Mouse (Mus musculus) neural tube, embryonic 15.5 days (tissue): ENCODE data around the gene Unc13b. TPM values are rescaled to one million over a fixed set of nuclear protein-coding genes. Genes with fewer than 3 reads are reported as not detected.
A peak's percentile ranks its signal among the peaks of the same experiment; 100 is the strongest.

Experiments
- ATAC-seq: fragments of 200-750 bp; cut with Nextera tagmentation; 2 replicates; pipeline ENCODE4 v1.8.0; 2017; ENCODE audit warnings: mild to moderate bottlenecking, moderate TSS enrichment, moderate library complexity; ENCODE audit not compliant: low FRiP score
- H3K27ac ChIP-seq: fragments of 300-500 bp; sonication (generic); replicated peaks from 2 replicates; pipeline ENCODE4 v1.5.1; 2015; ENCODE audit warnings: mild to moderate bottlenecking, inconsistent platforms
- H3K27me3 ChIP-seq: fragments of 300-500 bp; sonication (generic); replicated peaks from 2 replicates; pipeline ENCODE4 v1.6.1; 2015; ENCODE audit warnings: inconsistent platforms
- H3K36me3 ChIP-seq: fragments of 300-500 bp; sonication (generic); 2 replicates; pipeline ENCODE4 v1.6.1; 2015; ENCODE audit warnings: inconsistent platforms
- H3K4me1 ChIP-seq: fragments of 300-500 bp; sonication (generic); 2 replicates; pipeline ENCODE4 v1.6.1; 2015; ENCODE audit warnings: inconsistent platforms
- H3K4me2 ChIP-seq: fragments of 300-500 bp; sonication (generic); 2 replicates; pipeline ENCODE4 v1.6.1; 2015; ENCODE audit warnings: inconsistent platforms, mild to moderate bottlenecking, moderate library complexity
- H3K4me3 ChIP-seq: fragments of 300-500 bp; sonication (generic); replicated peaks from 2 replicates; pipeline ENCODE4 v1.5.1; 2015; ENCODE audit warnings: mild to moderate bottlenecking, inconsistent platforms
- H3K9ac ChIP-seq: fragments of 300-500 bp; sonication (generic); replicated peaks from 2 replicates; pipeline ENCODE4 v1.6.1; 2015; ENCODE audit warnings: mild to moderate bottlenecking, inconsistent platforms
- H3K9me3 ChIP-seq: fragments of 300-500 bp; sonication (generic); replicated peaks from 2 replicates; pipeline ENCODE4 v1.6.1; 2016; ENCODE audit warnings: inconsistent platforms
- WGBS: fragments of 180-500 bp; shearing (Covaris S2); methylation state at CpG from one replicate; pipeline ENCODE4 v1.1.7; 2015; ENCODE audit warnings: mixed read lengths; 5-methylcytosine and 5-hydroxymethylcytosine counted together
- polyA plus RNA-seq: library from polyadenylated mRNA; unstranded; fragments of >200 nt; fragmentation: Nextera tagmentation; extraction: Ambion mirVana; gene quantifications from 2 replicates; pipeline ENCODE4 v1.2.1, GENCODE M21; 2015

Gene Unc13b
- polyA plus RNA-seq, 1 experiment from 2014 or later, result 12.3 TPM

- H3K36me3 ChIP-seq, result peaks cover 24% of the 10 kb centered on the region
- no peak overlapping the region for H3K27ac ChIP-seq
- H3K9ac ChIP-seq, result no peak overlapping the region
- ATAC-seq, result no peak
- no peaks in the 10 kb centered on the region for H3K4me1 ChIP-seq
- H3K27me3 ChIP-seq, result no peaks in the 10 kb centered on the region
- H3K9me3 ChIP-seq, result no peaks in the 10 kb centered on the region
- 90% methylated on average over 4 of the region's 4 CpGs for WGBS
- H3K4me3 ChIP-seq, result no peak overlapping the region
- no peak overlapping the region for H3K4me2 ChIP-seq
Observed at GRCm38 (mm10) chr4:43245776-43246175, 187.0 kb downstream of the Unc13b start.

- Histone ChIP-seq H3K9me3 (no peaks in the 10 kb centered on the region), H3K27ac (no peak overlapping the region), H3K36me3 (peaks cover 30% of the 10 kb centered on the region), H3K4me2 (no peak overlapping the region), H3K27me3 (no peaks in the 10 kb centered on the region), H3K4me1 (no peaks in the 10 kb centered on the region), H3K9ac (no peak overlapping the region), H3K4me3 (no peak overlapping the region)
- ATAC-seq, result no peak
- 18% methylated on average over 7 of the region's 7 CpGs for WGBS
Observed at GRCm38 (mm10) chr4:43248026-43248425, 189.3 kb downstream of the Unc13b start.

GRCm38 (mm10) chr4:43248909-43249308 lies 190.2 kb downstream of the Unc13b start:
- WGBS, result 75% methylated on average over 2 of the region's 2 CpGs
- no peaks in the 10 kb centered on the region for H3K27me3 ChIP-seq
- peaks cover 32% of the 10 kb centered on the region for H3K36me3 ChIP-seq
- no peak overlapping the region for H3K27ac ChIP-seq
- H3K4me1 ChIP-seq, result no peaks in the 10 kb centered on the region
- ATAC-seq, result no peak
- no peak overlapping the region for H3K4me3 ChIP-seq
- H3K9me3 ChIP-seq, result no peaks in the 10 kb centered on the region
- no peak overlapping the region for H3K4me2 ChIP-seq
- H3K9ac ChIP-seq, result no peak overlapping the region

- H3K4me2 ChIP-seq, result no peak overlapping the region
- no peak overlapping the region for H3K27ac ChIP-seq
- H3K27me3 ChIP-seq, result no peaks in the 10 kb centered on the region
- H3K4me3 ChIP-seq, result no peak overlapping the region
- ATAC-seq, result no peak
- H3K9me3 ChIP-seq, result no peaks in the 10 kb centered on the region
- peaks cover 38% of the 10 kb centered on the region for H3K36me3 ChIP-seq
- no peak overlapping the region for H3K9ac ChIP-seq
- H3K4me1 ChIP-seq, result no peaks in the 10 kb centered on the region
- WGBS, result 92% methylated on average over 6 of the region's 6 CpGs
Observed at GRCm38 (mm10) chr4:43251269-43251668, 192.5 kb downstream of the Unc13b start.

- no peak overlapping the region for H3K4me3 ChIP-seq
- 100% methylated on average over 2 of the region's 2 CpGs for WGBS
- H3K9me3 ChIP-seq, result no peaks in the 10 kb centered on the region
- no peak overlapping the region for H3K9ac ChIP-seq
- no peaks in the 10 kb centered on the region for H3K27me3 ChIP-seq
- peaks cover 33% of the 10 kb centered on the region for H3K36me3 ChIP-seq
- no peak for ATAC-seq
- no peaks in the 10 kb centered on the region for H3K4me1 ChIP-seq
- H3K27ac ChIP-seq, result no peak overlapping the region
- no peak overlapping the region for H3K4me2 ChIP-seq
Observed at GRCm38 (mm10) chr4:43257040-43257439, 198.3 kb downstream of the Unc13b start.

GRCm38 (mm10) chr4:43258556-43258955 lies 199.8 kb downstream of the Unc13b start:
- Histone ChIP-seq H3K9me3 (no peaks in the 10 kb centered on the region), H3K4me1 (no peaks in the 10 kb centered on the region), H3K36me3 (peaks cover 37% of the 10 kb centered on the region), H3K27ac (no peak overlapping the region), H3K27me3 (no peaks in the 10 kb centered on the region), H3K9ac (no peak overlapping the region), H3K4me3 (no peak overlapping the region), H3K4me2 (no peak overlapping the region)
- ATAC-seq, result no peak
- WGBS, result 83% methylated on average over 4 of the region's 4 CpGs

- no peak for ATAC-seq
- no peak overlapping the region for H3K4me3 ChIP-seq
- H3K9ac ChIP-seq, result no peak overlapping the region
- H3K9me3 ChIP-seq, result no peaks in the 10 kb centered on the region
- no peak overlapping the region for H3K27ac ChIP-seq
- H3K27me3 ChIP-seq, result no peaks in the 10 kb centered on the region
- no peaks in the 10 kb centered on the region for H3K4me1 ChIP-seq
- WGBS, result 59% methylated on average over 3 of the region's 3 CpGs
- no peak overlapping the region for H3K4me2 ChIP-seq
- H3K36me3 ChIP-seq, result peaks cover 36% of the 10 kb centered on the region
Observed at GRCm38 (mm10) chr4:43259435-43259834, 200.7 kb downstream of the Unc13b start.

GRCm38 (mm10) chr4:43260096-43260495 lies 201.3 kb downstream of the Unc13b start:
- H3K4me1 ChIP-seq, result no peaks in the 10 kb centered on the region
- WGBS, result 59% methylated on average over 5 of the region's 5 CpGs
- no peaks in the 10 kb centered on the region for H3K9me3 ChIP-seq
- H3K27me3 ChIP-seq, result no peaks in the 10 kb centered on the region
- H3K9ac ChIP-seq, result no peak overlapping the region
- no peak overlapping the region for H3K4me3 ChIP-seq
- H3K4me2 ChIP-seq, result no peak overlapping the region
- peaks cover 36% of the 10 kb centered on the region for H3K36me3 ChIP-seq
- ATAC-seq, result no peak
- no peak overlapping the region for H3K27ac ChIP-seq

GRCm38 (mm10) chr4:43262821-43263220 lies 204.1 kb downstream of the Unc13b start:
- peaks cover 13% of the 10 kb centered on the region for H3K4me1 ChIP-seq
- H3K9ac ChIP-seq, result no peak overlapping the region
- H3K9me3 ChIP-seq, result no peaks in the 10 kb centered on the region
- peaks cover 27% of the 10 kb centered on the region for H3K36me3 ChIP-seq
- 94% methylated on average over 6 of the region's 6 CpGs for WGBS
- H3K4me3 ChIP-seq, result no peak overlapping the region
- no peak overlapping the region for H3K4me2 ChIP-seq
- ATAC-seq, result no peak
- H3K27ac ChIP-seq, result no peak overlapping the region
- H3K27me3 ChIP-seq, result no peaks in the 10 kb centered on the region

GRCm38 (mm10) chr4:43266146-43266545 lies 207.4 kb downstream of the Unc13b start:
- 56% methylated on average over 2 of the region's 2 CpGs for WGBS
- H3K4me2 ChIP-seq, result 0 out of 2 replicates have a peak overlapping the region, but pooled peaks have one; percentile 64
- no peak for ATAC-seq
- no peak overlapping the region for H3K4me3 ChIP-seq
- H3K4me1 ChIP-seq, result peaks cover 13% of the 10 kb centered on the region
- peaks cover 9% of the 10 kb centered on the region; the same call in 1 of the 2 replicates for H3K36me3 ChIP-seq
- no peaks in the 10 kb centered on the region for H3K9me3 ChIP-seq
- no peaks in the 10 kb centered on the region for H3K27me3 ChIP-seq
- H3K27ac ChIP-seq, result no peak overlapping the region
- H3K9ac ChIP-seq, result no peak overlapping the region

GRCm38 (mm10) chr4:43266623-43267322 lies 208.0 kb downstream of the Unc13b start, which contains the start of gene Atp8b5:
Gene Atp8b5 (plus strand): TSS chr4:43267159.
- Histone ChIP-seq H3K9me3 (no peaks in the 10 kb centered on the region), H3K4me3 (peak within 1 kb of the TSS; percentile 41), H3K36me3 (peaks cover 9% of the 10 kb centered on the region; the same call in 1 of the 2 replicates), H3K27me3 (no peaks in the 10 kb centered on the region), H3K27ac (peak within 1 kb of the TSS; percentile 33; the same call in 1 of the 2 replicates), H3K4me1 (peaks cover 13% of the 10 kb centered on the region), H3K4me2 (peak within 1 kb of the TSS; percentile 64), H3K9ac (peak within 1 kb of the TSS; percentile 30)
- ATAC-seq, result peak; percentile 96
- 2% methylated on average over 19 of the region's 19 CpGs for WGBS

GRCm38 (mm10) chr4:43267323-43267658 lies 208.5 kb downstream of the Unc13b start:
- Histone ChIP-seq H3K9me3 (no peaks in the 10 kb centered on the region), H3K27ac (no peak overlapping the region), H3K9ac (peak overlapping the region; percentile 30; the same call in 1 of the 2 replicates), H3K27me3 (no peaks in the 10 kb centered on the region), H3K4me2 (peak overlapping the region; percentile 64), H3K36me3 (peaks cover 9% of the 10 kb centered on the region; the same call in 1 of the 2 replicates), H3K4me1 (peaks cover 13% of the 10 kb centered on the region), H3K4me3 (peak overlapping the region; percentile 41)
- ATAC-seq, result no peak
- WGBS, result 6% methylated on average over 2 of the region's 2 CpGs
